Mouse (Mus musculus): ENCODE results near the gene Fbxo39. TPM values are rescaled to one million over a fixed set of nuclear protein-coding genes. Genes with fewer than 3 reads are reported as not detected.
A peak's percentile ranks its signal among the peaks of the same experiment; 100 is the strongest.
"Not testable (repeated sequence)": the region's sequence is repeated elsewhere in the genome, so short reads cannot be mapped to it uniquely, and the experiment has no call there.

The Fbxo39 gene
- polyA plus RNA-seq, 1 experiment: not detected

DNA sequence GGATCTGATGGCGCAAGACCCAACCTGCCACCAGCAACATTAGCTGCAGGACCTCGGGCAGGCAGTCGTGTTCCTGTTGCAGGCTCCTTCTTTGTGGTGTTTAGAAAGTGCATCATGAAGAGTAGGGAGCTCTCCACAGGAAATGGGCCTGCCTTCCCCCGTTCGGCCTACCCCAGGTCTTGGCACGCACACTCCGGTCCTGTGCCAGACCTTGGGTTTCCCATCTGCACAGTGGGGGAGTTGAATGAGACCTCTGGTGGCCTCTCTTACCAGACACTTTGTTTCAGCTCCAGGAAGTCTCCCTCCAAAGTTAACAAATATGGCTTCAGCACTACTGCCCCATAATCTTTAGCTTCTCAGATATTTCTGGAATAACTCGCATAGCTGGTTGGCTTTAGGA lies 22.5 kb downstream of the Fbxo39 start:
- 73% methylated on average over 8 of the region's 8 CpGs for WGBS
- no peaks in the 10 kb centered on the region for H3K27me3 ChIP-seq (ENCODE audit: control insufficient read depth, insufficient read depth, low read length)
- no peaks in the 10 kb centered on the region for H3K36me3 ChIP-seq (ENCODE audit: control insufficient read depth, insufficient read depth, low read length)
- TF ChIP-seq CTCF (IDR thresholded peaks at IDR 0.05; ENCODE audit: extremely low read depth, insufficient read length, insufficient replicate concordance, low read depth, low read length): no peak
- TF ChIP-seq POLR2A (IDR thresholded peaks at IDR 0.05; ENCODE audit: low read depth, low read length): no peak
- H3K4me3 ChIP-seq (ENCODE audit: low read depth, low read length): no peak overlapping the region
- no peaks in the 10 kb centered on the region; the same call in 1 of the 2 replicates for H3K4me1 ChIP-seq (ENCODE audit: control insufficient read depth, insufficient read depth, insufficient read length, low read length)
- no peak overlapping the region for H3K27ac ChIP-seq (ENCODE audit: insufficient read depth, low read depth, low read length)

- 66% methylated on average over 5 of the region's 5 CpGs for WGBS
- TF ChIP-seq CTCF (IDR thresholded peaks at IDR 0.05; ENCODE audit: extremely low read depth, insufficient read length, insufficient replicate concordance, low read depth, low read length): no peak
- TF ChIP-seq POLR2A (IDR thresholded peaks at IDR 0.05; ENCODE audit: low read depth, low read length): no peak
- H3K36me3 ChIP-seq (ENCODE audit: control insufficient read depth, insufficient read depth, low read length): no peaks in the 10 kb centered on the region
- H3K27ac ChIP-seq (ENCODE audit: insufficient read depth, low read depth, low read length): no peak overlapping the region
- H3K4me1 ChIP-seq (ENCODE audit: control insufficient read depth, insufficient read depth, insufficient read length, low read length): no peaks in the 10 kb centered on the region; the same call in 1 of the 2 replicates
- H3K4me3 ChIP-seq (ENCODE audit: low read depth, low read length): no peak overlapping the region
- no peaks in the 10 kb centered on the region for H3K27me3 ChIP-seq (ENCODE audit: control insufficient read depth, insufficient read depth, low read length)
These were observed 24.2 kb downstream of the Fbxo39 start for GRCm38 (mm10) chr11:72338437-72338871.

- 54% methylated on average over 4 of the region's 4 CpGs for WGBS
- TF ChIP-seq CTCF (IDR thresholded peaks at IDR 0.05; ENCODE audit: extremely low read depth, insufficient read length, insufficient replicate concordance, low read depth, low read length): no peak
- no peak for TF ChIP-seq POLR2A (IDR thresholded peaks at IDR 0.05; ENCODE audit: low read depth, low read length)
- Histone ChIP-seq H3K27me3 (ENCODE audit: control insufficient read depth, insufficient read depth, low read length) (no peaks in the 10 kb centered on the region), H3K4me1 (ENCODE audit: control insufficient read depth, insufficient read depth, insufficient read length, low read length) (no peaks in the 10 kb centered on the region; the same call in 1 of the 2 replicates), H3K4me3 (ENCODE audit: low read depth, low read length) (no peak overlapping the region), H3K27ac (ENCODE audit: insufficient read depth, low read depth, low read length) (no peak overlapping the region), H3K36me3 (ENCODE audit: control insufficient read depth, insufficient read depth, low read length) (no peaks in the 10 kb centered on the region)
These were observed 25.5 kb downstream of the Fbxo39 start for GRCm38 (mm10) chr11:72339716-72340115.

- Histone ChIP-seq H3K4me3 (ENCODE audit: low read depth, low read length) (no peak overlapping the region), H3K4me1 (ENCODE audit: control insufficient read depth, insufficient read depth, insufficient read length, low read length) (no peaks in the 10 kb centered on the region), H3K27ac (ENCODE audit: insufficient read depth, low read depth, low read length) (no peak overlapping the region), H3K36me3 (ENCODE audit: control insufficient read depth, insufficient read depth, low read length) (no peaks in the 10 kb centered on the region), H3K27me3 (ENCODE audit: control insufficient read depth, insufficient read depth, low read length) (no peaks in the 10 kb centered on the region)
- 7% methylated on average over 7 of the region's 7 CpGs for WGBS
- TF ChIP-seq CTCF (IDR thresholded peaks at IDR 0.05; ENCODE audit: extremely low read depth, insufficient read length, insufficient replicate concordance, low read depth, low read length) (peak; percentile 77; the same call in 1 of the 2 replicates), POLR2A (IDR thresholded peaks at IDR 0.05; ENCODE audit: low read depth, low read length) (no peak)
These were observed 28.4 kb downstream of the Fbxo39 start for GRCm38 (mm10) chr11:72342549-72343237.

GRCm38 (mm10) chr11:72343238-72343625 lies 29.0 kb downstream of the Fbxo39 start:
- not testable (repeated sequence) for H3K36me3 ChIP-seq (ENCODE audit: control insufficient read depth, insufficient read depth, low read length); H3K27ac ChIP-seq (ENCODE audit: insufficient read depth, low read depth, low read length); H3K4me1 ChIP-seq (ENCODE audit: control insufficient read depth, insufficient read depth, insufficient read length, low read length); H3K27me3 ChIP-seq (ENCODE audit: control insufficient read depth, insufficient read depth, low read length); H3K4me3 ChIP-seq (ENCODE audit: low read depth, low read length)
- 91% methylated on average over 5 of the region's 5 CpGs for WGBS

DNA sequence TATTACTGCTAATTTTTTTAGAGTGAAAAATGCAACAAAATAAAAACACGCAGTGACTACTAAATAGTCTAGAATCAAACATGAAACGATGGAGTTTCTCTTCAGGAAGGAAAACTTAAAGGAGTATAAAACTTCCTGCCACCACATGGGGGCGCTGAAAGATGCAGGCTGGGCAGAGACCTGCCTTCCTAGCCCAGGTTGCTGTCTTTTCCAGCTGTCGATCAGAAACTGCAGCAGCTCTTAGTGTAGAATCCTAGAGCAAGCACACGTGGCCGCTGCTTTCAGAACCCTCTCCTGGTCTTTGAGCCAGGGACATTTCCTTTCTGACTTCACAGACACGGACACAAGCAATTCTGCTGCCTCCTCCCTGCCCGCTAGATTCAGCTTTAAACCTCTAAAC lies 29.7 kb downstream of the Fbxo39 start:
- Histone ChIP-seq H3K4me1 (ENCODE audit: control insufficient read depth, insufficient read depth, insufficient read length, low read length) (no peaks in the 10 kb centered on the region), H3K4me3 (ENCODE audit: low read depth, low read length) (no peak overlapping the region), H3K27me3 (ENCODE audit: control insufficient read depth, insufficient read depth, low read length) (no peaks in the 10 kb centered on the region), H3K27ac (ENCODE audit: insufficient read depth, low read depth, low read length) (no peak overlapping the region), H3K36me3 (ENCODE audit: control insufficient read depth, insufficient read depth, low read length) (no peaks in the 10 kb centered on the region)
- WGBS: 31% methylated on average over 8 of the region's 8 CpGs
- TF ChIP-seq POLR2A (IDR thresholded peaks at IDR 0.05; ENCODE audit: low read depth, low read length) (no peak), CTCF (IDR thresholded peaks at IDR 0.05; ENCODE audit: extremely low read depth, insufficient read length, insufficient replicate concordance, low read depth, low read length) (peak; percentile 62; the same call in 1 of the 2 replicates)

- H3K4me1 ChIP-seq (ENCODE audit: control insufficient read depth, insufficient read depth, insufficient read length, low read length): no peaks in the 10 kb centered on the region
- WGBS: 79% methylated on average over 11 of the region's 11 CpGs
These were observed 30.2 kb downstream of the Fbxo39 start for GRCm38 (mm10) chr11:72344486-72344885.

More at GRCm38 (mm10) chr11:72344486-72344885, 30.2 kb downstream of the Fbxo39 start:
- no peak for TF ChIP-seq POLR2A (IDR thresholded peaks at IDR 0.05; ENCODE audit: low read depth, low read length)
- no peak for TF ChIP-seq CTCF (IDR thresholded peaks at IDR 0.05; ENCODE audit: extremely low read depth, insufficient read length, insufficient replicate concordance, low read depth, low read length)
- H3K27ac ChIP-seq (ENCODE audit: insufficient read depth, low read depth, low read length): no peak overlapping the region
- H3K27me3 ChIP-seq (ENCODE audit: control insufficient read depth, insufficient read depth, low read length): no peaks in the 10 kb centered on the region
- no peaks in the 10 kb centered on the region for H3K36me3 ChIP-seq (ENCODE audit: control insufficient read depth, insufficient read depth, low read length)
- H3K4me3 ChIP-seq (ENCODE audit: low read depth, low read length): no peak overlapping the region
